Mouse (Mus musculus) kidney, postnatal 0 days (tissue): Measurements from ENCODE around the gene Lipe. TPM values are rescaled to one million over a fixed set of nuclear protein-coding genes. Genes with fewer than 3 reads are reported as not detected.

Experiments used
- ATAC-seq: fragments of 200-750 bp; cut with Nextera tagmentation; replicated peaks from 2 replicates; pipeline ENCODE4 v1.8.0; 2017; ENCODE audit warnings: low read depth, moderate number of reproducible peaks, moderate TSS enrichment, moderate library complexity; ENCODE audit not compliant: low FRiP score
- DNase-seq: peaks from one replicate; pipeline ENCODE4 v3.0.0-alpha.2; 2016; ENCODE audit warnings: low spot score
- H3K27ac ChIP-seq: fragments of 300-500 bp; sonication (generic); 2 replicates; pipeline ENCODE4 v1.5.1; 2014; ENCODE audit warnings: mild to moderate bottlenecking
- H3K27me3 ChIP-seq: fragments of 300-500 bp; sonication (generic); 2 replicates; pipeline ENCODE4 v1.6.1; 2014; ENCODE audit warnings: low read length, mixed read lengths; ENCODE audit not compliant: insufficient read depth
- H3K36me3 ChIP-seq: fragments of 300-500 bp; sonication (generic); 2 replicates; pipeline ENCODE4 v1.6.1; 2014; ENCODE audit warnings: low read length, mixed read lengths; ENCODE audit not compliant: insufficient read depth
- H3K4me1 ChIP-seq: fragments of 300-500 bp; sonication (generic); replicated peaks from 2 replicates; pipeline ENCODE4 v1.6.1; 2014; ENCODE audit warnings: antibody characterized with exemption, low read length, mixed read lengths; ENCODE audit not compliant: insufficient read depth
- H3K4me2 ChIP-seq: fragments of 300-500 bp; sonication (generic); 2 replicates; pipeline ENCODE4 v1.6.1; 2014; ENCODE audit warnings: mild to moderate bottlenecking, low read length, moderate library complexity, mixed read lengths
- H3K4me3 ChIP-seq: fragments of 300-500 bp; sonication (generic); replicated peaks from 2 replicates; pipeline ENCODE4 v1.5.1; 2014; ENCODE audit warnings: low read depth, low read length
- H3K9ac ChIP-seq: fragments of 300-500 bp; sonication (generic); 2 replicates; pipeline ENCODE4 v1.6.1; 2014; ENCODE audit warnings: low read depth, low read length
- H3K9me3 ChIP-seq: fragments of 300-500 bp; sonication (generic); replicated peaks from 2 replicates; pipeline ENCODE4 v1.6.1; 2016; ENCODE audit warnings: low read length, inconsistent platforms, mixed read lengths
- CTCF ChIP-seq: IDR thresholded peaks from 2 replicates; pipeline ENCODE4 v1.5.1; 2016; ENCODE audit warnings: antibody characterized with exemption, low read depth, mild to moderate bottlenecking, moderate library complexity
- WGBS: fragments of 180-500 bp; shearing (Covaris S2); extraction: QIAGEN DNeasy Blood & Tissue Kit; methylation state at CpG from one replicate; pipeline ENCODE4 v1.1.7; 2014; 5-methylcytosine and 5-hydroxymethylcytosine counted together
- polyA plus RNA-seq: library from polyadenylated mRNA; unstranded; fragments of >200 nt; fragmentation: Nextera tagmentation; extraction: Ambion mirVana; gene quantifications from 2 replicates; pipeline ENCODE4 v1.2.1, GENCODE M21; 2015

The Lipe gene
- polyA plus RNA-seq, 1 experiment from 2014 or later: 6.4 TPM

DNA sequence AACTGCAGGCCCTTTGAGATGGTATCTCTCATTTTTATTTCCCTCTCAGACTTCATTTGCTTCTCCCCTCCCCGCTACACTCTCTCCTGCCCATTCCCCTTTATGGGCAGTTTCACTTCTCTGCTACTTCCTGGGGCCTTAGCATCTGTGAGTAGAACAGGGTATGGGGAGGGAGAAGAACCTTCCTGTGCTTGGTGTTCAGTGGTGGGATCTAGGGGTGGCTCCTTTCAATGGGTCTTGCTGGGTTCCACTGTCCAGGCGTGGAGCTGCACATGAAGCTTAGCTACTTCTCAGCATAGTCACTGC lies 37.0 kb upstream of the Lipe start:
- Histone ChIP-seq H3K4me3 (no peak overlapping the region), H3K9me3 (no peaks in the 10 kb centered on the region), H3K27me3 (no peaks in the 10 kb centered on the region), H3K4me2 (no peak overlapping the region), H3K36me3 (no peaks in the 10 kb centered on the region), H3K9ac (no peak overlapping the region), H3K27ac (no peak overlapping the region), H3K4me1 (peaks cover 12% of the 10 kb centered on the region; the same call in 1 of the 2 replicates)
- 74% methylated on average over 2 of the region's 2 CpGs for WGBS
- no peak for DNase-seq
- TF ChIP-seq CTCF: no peak
- no peak for ATAC-seq

DNA sequence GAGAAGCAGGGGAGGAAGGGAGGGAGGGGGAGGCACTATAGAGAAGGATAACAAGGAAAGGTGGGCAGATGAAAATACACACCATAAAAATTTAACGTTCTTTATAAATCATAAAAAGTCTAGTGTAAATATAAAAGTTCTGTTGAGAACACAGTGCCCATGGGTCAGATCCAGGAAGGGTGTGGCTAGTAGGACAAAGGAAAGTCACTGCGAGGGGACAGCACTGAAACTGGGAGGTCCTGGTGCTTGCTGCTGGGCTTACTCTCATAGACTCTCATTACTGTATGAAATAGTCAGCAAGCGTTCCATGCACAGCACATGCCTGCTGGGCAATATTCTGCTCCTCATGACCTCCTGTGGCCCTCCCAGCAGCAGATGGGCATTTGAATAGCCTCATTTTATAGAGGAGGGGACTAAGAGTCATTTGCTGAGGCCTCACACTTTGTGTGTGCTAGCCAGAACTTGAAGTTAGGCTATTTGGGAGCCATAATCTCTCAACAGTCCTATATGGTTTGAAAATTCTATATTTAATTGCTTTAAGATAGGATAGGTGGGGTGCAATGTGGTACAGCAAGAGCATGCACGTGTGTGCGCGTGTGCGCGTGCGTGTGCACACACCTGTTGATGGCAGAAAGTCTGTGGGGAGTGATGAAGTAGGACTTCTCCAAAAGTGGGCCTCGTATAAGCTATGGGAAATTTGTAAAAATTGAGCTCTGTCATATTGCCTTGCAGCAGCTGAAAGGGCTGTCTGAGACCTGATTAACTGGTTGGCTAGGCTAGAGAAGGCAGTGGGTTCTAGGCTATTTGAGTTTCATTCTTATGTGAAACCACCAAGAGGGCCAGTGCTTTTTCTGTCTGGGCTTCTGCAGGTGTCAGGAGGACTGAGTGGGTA lies 36.4 kb upstream of the Lipe start:
- TF ChIP-seq CTCF: no peak
- DNase-seq (no peak), ATAC-seq (no peak)
- Histone ChIP-seq H3K9me3 (no peaks in the 10 kb centered on the region), H3K27me3 (no peaks in the 10 kb centered on the region), H3K36me3 (no peaks in the 10 kb centered on the region), H3K4me2 (no peak overlapping the region), H3K4me1 (peaks cover 8% of the 10 kb centered on the region; the same call in 1 of the 2 replicates), H3K9ac (no peak overlapping the region), H3K4me3 (no peak overlapping the region), H3K27ac (no peak overlapping the region)
- WGBS: 90% methylated on average over 10 of the region's 10 CpGs

DNA sequence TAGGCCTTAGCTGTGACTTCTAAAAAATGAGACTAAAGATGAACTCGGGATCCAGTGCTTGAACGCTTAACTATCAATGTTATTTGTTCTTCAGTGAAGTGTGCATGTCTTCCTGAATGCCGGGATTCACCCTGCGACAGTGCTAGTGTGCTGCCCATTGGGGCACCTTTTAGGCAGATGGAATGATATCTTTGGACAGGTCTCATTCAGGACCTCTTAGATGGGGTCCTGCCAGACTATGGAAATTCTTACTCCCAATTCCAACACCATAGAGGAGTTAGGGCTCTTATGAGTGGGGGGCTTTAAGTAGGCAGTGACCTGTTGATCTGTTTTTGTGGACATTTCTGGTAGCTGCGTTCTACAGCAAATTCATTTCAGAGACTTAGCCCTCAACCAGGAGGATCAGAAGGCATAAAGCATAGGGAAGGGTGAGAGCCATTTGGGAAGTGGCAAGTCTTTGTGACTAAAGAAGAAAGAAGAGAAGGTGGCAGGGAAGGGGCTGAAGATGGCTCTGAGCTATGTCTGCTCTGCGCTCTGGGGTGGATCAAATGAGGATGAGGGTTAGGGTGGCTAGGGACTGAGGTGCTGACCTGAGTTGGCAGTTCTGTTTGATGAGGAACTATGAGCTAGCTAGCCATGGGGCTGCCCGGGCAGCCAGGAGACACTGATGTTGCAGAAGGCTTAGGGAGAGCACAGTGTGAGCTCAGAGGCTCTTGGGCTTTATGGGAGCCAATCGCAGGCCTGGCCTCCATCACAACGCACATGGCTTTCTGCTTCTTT lies 35.5 kb upstream of the Lipe start:
- WGBS: 76% methylated on average over 9 of the region's 9 CpGs
- DNase-seq: no peak
- no peaks in the 10 kb centered on the region for H3K27me3 ChIP-seq
- no peak overlapping the region for H3K4me3 ChIP-seq
- no peaks in the 10 kb centered on the region for H3K36me3 ChIP-seq
- peaks cover 8% of the 10 kb centered on the region; the same call in 1 of the 2 replicates for H3K4me1 ChIP-seq
- ATAC-seq: no peak
- TF ChIP-seq CTCF: no peak
- H3K27ac ChIP-seq: peak overlapping the region; percentile 52; the same call in 1 of the 2 replicates
- no peaks in the 10 kb centered on the region for H3K9me3 ChIP-seq
- no peak overlapping the region for H3K9ac ChIP-seq
- no peak overlapping the region for H3K4me2 ChIP-seq

DNA sequence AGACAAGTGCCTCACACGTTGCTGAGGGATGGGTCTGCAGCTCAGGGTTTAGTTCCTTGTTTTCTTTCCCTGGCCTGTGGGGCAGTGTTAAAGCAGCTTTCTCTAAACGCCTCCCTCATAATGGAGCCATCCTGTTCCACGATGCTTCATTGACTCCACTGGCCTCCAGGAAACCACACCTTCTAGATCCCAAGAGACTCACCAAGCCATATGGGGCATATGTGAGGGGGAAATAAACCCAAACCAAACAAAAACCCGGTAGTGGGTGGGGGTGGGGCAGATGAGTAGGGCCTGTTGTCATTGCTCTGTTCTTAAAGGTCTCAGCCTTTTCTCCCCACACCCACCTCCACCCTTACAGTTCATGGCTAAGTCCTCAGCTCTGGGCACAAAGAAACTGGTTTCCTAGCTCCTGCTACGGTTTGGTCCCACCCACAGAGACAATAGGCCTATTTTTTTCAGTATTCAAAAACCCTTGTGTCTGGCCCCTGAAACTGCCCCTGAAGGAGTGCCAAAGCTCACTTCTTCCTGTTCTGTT lies 34.6 kb upstream of the Lipe start:
- WGBS: 2% methylated on average over 5 of the region's 5 CpGs
- no peak overlapping the region for H3K4me3 ChIP-seq
- H3K27ac ChIP-seq: peak overlapping the region; percentile 36
- DNase-seq (peak; percentile 33), ATAC-seq (no peak)
- H3K36me3 ChIP-seq: no peaks in the 10 kb centered on the region
- H3K9ac ChIP-seq: no peak overlapping the region
- H3K4me2 ChIP-seq: no peak overlapping the region
- TF ChIP-seq CTCF: no peak
- peaks cover 8% of the 10 kb centered on the region; the same call in 1 of the 2 replicates for H3K4me1 ChIP-seq
- H3K9me3 ChIP-seq: no peaks in the 10 kb centered on the region
- H3K27me3 ChIP-seq: no peaks in the 10 kb centered on the region

DNA sequence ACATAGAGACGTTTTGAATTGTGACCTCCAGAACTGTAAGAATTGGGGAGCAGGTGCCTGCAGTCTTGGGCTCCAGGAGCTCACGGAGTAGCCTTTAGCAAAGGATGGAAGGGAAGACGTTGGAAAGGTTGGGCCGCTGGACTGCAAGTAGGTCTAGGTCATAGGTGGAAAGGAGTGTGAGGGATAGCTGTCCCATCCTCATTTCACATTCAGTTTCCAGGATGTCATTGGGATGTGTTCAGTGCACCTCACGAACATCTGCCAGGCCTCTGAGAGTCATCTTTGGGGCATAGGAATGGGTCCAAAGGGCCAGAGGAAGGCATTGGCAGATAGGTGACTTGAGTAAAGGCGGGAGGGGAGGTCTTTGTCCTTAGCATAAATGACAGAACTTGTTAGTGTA lies 33.9 kb upstream of the Lipe start:
- no peak for TF ChIP-seq CTCF
- Histone ChIP-seq H3K4me3 (no peak overlapping the region), H3K27ac (peak overlapping the region; percentile 36), H3K4me1 (peaks cover 8% of the 10 kb centered on the region; the same call in 1 of the 2 replicates), H3K36me3 (no peaks in the 10 kb centered on the region), H3K9ac (no peak overlapping the region), H3K27me3 (no peaks in the 10 kb centered on the region), H3K9me3 (no peaks in the 10 kb centered on the region), H3K4me2 (no peak overlapping the region)
- 85% methylated on average over 6 of the region's 6 CpGs for WGBS
- DNase-seq (no peak), ATAC-seq (no peak)

DNA sequence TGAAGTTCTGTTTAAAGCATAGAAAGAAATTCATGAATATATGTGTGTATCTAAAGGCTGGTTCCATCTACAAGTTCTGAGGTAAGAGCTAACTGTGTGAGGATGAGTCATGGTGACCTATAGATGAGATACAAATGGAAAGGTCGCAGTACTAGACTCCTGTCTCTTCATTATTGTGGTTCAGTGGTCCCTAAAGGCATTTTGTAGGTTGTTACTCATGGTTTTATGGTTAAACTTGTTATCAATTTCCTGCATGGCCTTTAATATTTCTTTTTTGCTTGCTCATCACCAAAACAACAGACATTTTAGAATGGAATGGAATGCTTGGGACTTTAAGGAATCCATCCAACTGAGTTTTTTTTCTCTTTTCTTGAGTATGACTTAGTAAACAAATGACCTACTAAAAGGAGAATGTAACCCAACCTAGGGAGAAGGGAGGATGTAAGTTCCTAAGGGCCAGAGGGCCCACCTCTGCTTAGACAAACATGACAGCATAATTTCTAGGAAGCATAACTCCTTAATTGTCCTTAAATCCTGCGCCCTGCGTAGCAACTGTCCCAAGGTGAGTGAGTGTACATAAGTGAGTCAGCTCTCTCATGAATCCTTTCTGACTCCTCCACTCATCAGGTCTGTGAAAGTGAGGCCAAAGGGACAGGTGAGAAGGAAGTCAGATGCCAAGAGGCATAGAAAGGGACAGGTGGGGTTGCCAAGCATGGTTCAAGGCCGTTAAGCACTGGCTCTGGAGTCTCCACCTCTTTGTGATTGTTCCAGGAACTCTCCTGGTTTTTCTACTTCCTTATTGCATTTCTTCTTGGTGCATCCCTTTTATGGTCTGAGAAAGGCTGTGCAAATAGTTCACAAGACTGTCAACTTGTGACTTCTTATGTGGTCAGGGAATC lies 31.6 kb upstream of the Lipe start:
- Histone ChIP-seq H3K9ac (no peak overlapping the region), H3K9me3 (no peaks in the 10 kb centered on the region), H3K4me2 (no peak overlapping the region), H3K36me3 (no peaks in the 10 kb centered on the region), H3K27me3 (no peaks in the 10 kb centered on the region), H3K27ac (no peak overlapping the region), H3K4me1 (peaks cover 8% of the 10 kb centered on the region; the same call in 1 of the 2 replicates), H3K4me3 (no peak overlapping the region)
- no peak for TF ChIP-seq CTCF
- ATAC-seq: no peak
- WGBS: 55% methylated on average over 4 of the region's 4 CpGs
- DNase-seq: peak; percentile 29
